Mouse (Mus musculus) CH12.LX (cell line): ENCODE data around the gene Phc2.
A peak's percentile ranks its signal among the peaks of the same experiment; 100 is the strongest.

Experiments used
- CHD1 ChIP-seq: IDR thresholded peaks from 2 replicates; pipeline ENCODE4 v1.6.1; 2012; ENCODE audit warnings: low read depth, low read length, improper control_type of control experiment, inconsistent platforms
- CTCF ChIP-seq, 2 experiments: IDR thresholded peaks in 1 of 2; conservative IDR thresholded peaks in 1 of 2; 2 replicates each; pipeline ENCODE4 v1.5.1; 2011 to 2012; ENCODE audit warnings: low read depth in 2 of 2, low read length in 2 of 2, improper control_type of control experiment in 1 of 2, inconsistent platforms in 1 of 2, mild to moderate bottlenecking in 1 of 2, moderate library complexity in 1 of 2
- EP300 ChIP-seq: IDR thresholded peaks from 2 replicates; pipeline ENCODE4 v1.6.1; 2011; ENCODE audit warnings: low read length, improper control_type of control experiment
- GABPA ChIP-seq: IDR thresholded peaks from 2 replicates; pipeline ENCODE4 v1.6.1; 2012; ENCODE audit warnings: low read depth, low read length, improper control_type of control experiment, inconsistent platforms; ENCODE audit not compliant: insufficient replicate concordance
- MEF2A ChIP-seq: IDR thresholded peaks from 2 replicates; pipeline ENCODE4 v1.6.1; 2014; ENCODE audit warnings: low read depth, mild to moderate bottlenecking, inconsistent platforms, low read length, improper control_type of control experiment, borderline replicate concordance
- MXI1 ChIP-seq: IDR thresholded peaks from 2 replicates; pipeline ENCODE4 v1.6.1; 2011; ENCODE audit warnings: mild to moderate bottlenecking, low read depth, low read length, improper control_type of control experiment
- MYC ChIP-seq: IDR thresholded peaks from 2 replicates; pipeline ENCODE4 v1.6.1; 2011; ENCODE audit warnings: low read depth, mild to moderate bottlenecking, improper control_type of control experiment, low read length
- POLR2A ChIP-seq: IDR thresholded peaks from 2 replicates; pipeline ENCODE4 v1.6.1; 2011; ENCODE audit warnings: low read depth, mild to moderate bottlenecking, improper control_type of control experiment, low read length
- TCF12 ChIP-seq: IDR thresholded peaks from 2 replicates; pipeline ENCODE4 v1.6.1; 2014; ENCODE audit warnings: low read depth, mild to moderate bottlenecking, inconsistent platforms, low read length, improper control_type of control experiment
- UBTF ChIP-seq: IDR thresholded peaks from 2 replicates; pipeline ENCODE4 v1.6.1; 2012; ENCODE audit warnings: low read depth, mild to moderate bottlenecking, inconsistent platforms, low read length, improper control_type of control experiment, moderate library complexity
- ZNF384 ChIP-seq: IDR thresholded peaks from 2 replicates; pipeline ENCODE4 v1.6.1; 2012; ENCODE audit warnings: low read depth, low read length, improper control_type of control experiment, inconsistent platforms

DNA sequence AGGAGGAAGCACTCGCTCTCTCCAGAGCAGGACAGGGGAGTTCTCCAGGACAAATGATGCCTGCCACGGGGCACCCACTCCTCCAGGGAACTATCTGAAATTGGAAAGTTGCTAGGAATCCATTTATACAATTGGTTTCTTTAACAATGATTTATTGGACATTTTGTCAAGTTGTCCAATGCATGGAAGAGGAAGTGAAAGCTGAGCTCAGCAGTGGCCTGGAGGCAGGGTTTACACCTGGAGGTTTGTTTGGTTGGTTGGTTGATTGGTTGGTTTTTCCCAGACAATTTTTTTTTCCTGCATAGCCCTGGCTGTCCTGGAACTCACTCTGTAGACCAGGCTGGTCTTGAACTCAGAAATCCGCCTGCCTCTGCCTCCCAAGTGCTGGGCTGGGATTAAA lies 9.5 kb downstream of the Phc2 start:
- TF ChIP-seq MEF2A (no peak), CTCF (conservative IDR thresholded peaks at IDR 0.05 in 1 of 2, IDR thresholded peaks at IDR 0.05 in 1 of 2; ENCODE audit: low read depth in 2 of 2, low read length in 2 of 2) (no peak), POLR2A (no peak), TCF12 (0 out of 2 replicates have a peak, but pooled peaks have one; percentile 55), ZNF384 (0 out of 2 replicates have a peak, but pooled peaks have one; percentile 42), UBTF (no peak), CHD1 (no peak), EP300 (peak; percentile 79), MYC (no peak), GABPA (no peak), MXI1 (no peak)
